Mouse (Mus musculus): ENCODE results near the gene Ncbp3. TPM values are rescaled to one million over a fixed set of nuclear protein-coding genes. Genes with fewer than 3 reads are reported as not detected.
A peak's percentile ranks its signal among the peaks of the same experiment; 100 is the strongest.

Ncbp3 gene
- total and polyA plus RNA-seq, 3 experiments, result 8.4 to 9.3 TPM; not detected in 1

GRCm38 (mm10) chr11:72998771-72999170 is 48.8 kb upstream of the Ncbp3 start, which contains the start of gene P2rx1 (continued):
- TF ChIP-seq USF1 (IDR thresholded peaks at IDR 0.05; ENCODE audit: low read depth, low read length) (no peak), RCOR1 (IDR thresholded peaks at IDR 0.05; ENCODE audit: low read depth, low read length) (no peak), NELFE (IDR thresholded peaks at IDR 0.05; ENCODE audit: low read depth, low read length) (peak; percentile 38; the same call in 1 of the 2 replicates), MAZ (IDR thresholded peaks at IDR 0.05; ENCODE audit: low read depth, low read length) (peak; percentile 74; the same call in 1 of the 2 replicates), TCF12 (IDR thresholded peaks at IDR 0.05; ENCODE audit: low read depth, low read length) (peak; percentile 49)

GRCm38 (mm10) chr11:73001029-73001428 is 46.6 kb upstream of the Ncbp3 start:
- H3K27ac ChIP-seq (ENCODE audit: control insufficient read depth, low read depth, low read length), result no peak overlapping the region
- H3K4me3 ChIP-seq (ENCODE audit: control insufficient read depth in 1 of 2, insufficient read depth in 1 of 2, low read depth in 2 of 2, low read length in 2 of 2), result peak overlapping the region in 1 of 2 experiments; percentile 22; a peak in 1 of 4 replicates
- H3K9ac ChIP-seq (ENCODE audit: control insufficient read depth, low read depth, low read length, poor library complexity, severe bottlenecking), result peak overlapping the region; percentile 51
- H3K27me3 ChIP-seq (ENCODE audit: control insufficient read depth in 1 of 2, insufficient read depth in 2 of 2, low read length in 2 of 2), result no peaks in the 10 kb centered on the region
- H3K4me1 ChIP-seq (ENCODE audit: control insufficient read depth in 1 of 2, insufficient read depth in 2 of 2, low read length in 2 of 2), result peaks cover 13 to 33% of the 10 kb centered on the region in 2 experiments
- TF ChIP-seq E2F4 (IDR thresholded peaks at IDR 0.05; ENCODE audit: borderline replicate concordance, low read depth, low read length) (no peak), TBP (IDR thresholded peaks at IDR 0.05; ENCODE audit: low read depth, low read length) (peak; percentile 38; the same call in 1 of the 2 replicates), MAZ (IDR thresholded peaks at IDR 0.05; ENCODE audit: low read depth, low read length) (no peak), CHD2 (IDR thresholded peaks at IDR 0.05; ENCODE audit: low read length) (no peak), GABPA (IDR thresholded peaks at IDR 0.05; ENCODE audit: low read depth, low read length) (no peak), MXI1 (IDR thresholded peaks at IDR 0.05; ENCODE audit: low read depth, low read length) (no peak), HCFC1 (IDR thresholded peaks at IDR 0.05; ENCODE audit: low read depth, low read length) (no peak), EP300 (IDR thresholded peaks at IDR 0.05; ENCODE audit: low read depth in 1 of 2, low read length in 2 of 2) (0 out of 4 replicates have a peak, but pooled peaks of 1 of the 2 experiments have one; percentile 21), CTCF (IDR thresholded peaks at IDR 0.05 in 2 of 3, conservative IDR thresholded peaks at IDR 0.05 in 1 of 3; ENCODE audit: control insufficient read depth in 1 of 3, insufficient read depth in 1 of 3, low read depth in 2 of 3, low read length in 3 of 3, poor library complexity in 1 of 3, severe bottlenecking in 1 of 3) (peak; percentile 97 to 99 (median 99)), BHLHE40 (IDR thresholded peaks at IDR 0.05; ENCODE audit: borderline replicate concordance, low read depth, low read length) (0 out of 2 replicates have a peak, but pooled peaks have one; percentile 44), TCF12 (IDR thresholded peaks at IDR 0.05; ENCODE audit: low read depth, low read length) (no peak), ELF1 (IDR thresholded peaks at IDR 0.05; ENCODE audit: low read depth, low read length) (no peak), SIN3A (IDR thresholded peaks at IDR 0.05; ENCODE audit: low read length) (peak; percentile 31; the same call in 1 of the 2 replicates), USF2 (IDR thresholded peaks at IDR 0.05; ENCODE audit: borderline replicate concordance in 1 of 2, insufficient read depth in 1 of 2, low read depth in 1 of 2, low read length in 2 of 2) (no peak), NELFE (IDR thresholded peaks at IDR 0.05; ENCODE audit: low read depth, low read length) (no peak), MYC (IDR thresholded peaks at IDR 0.05; ENCODE audit: low read depth, low read length) (no peak), NRF1 (IDR thresholded peaks at IDR 0.05; ENCODE audit: insufficient read depth, low read depth, low read length, poor library complexity, severe bottlenecking) (no peak), ZMIZ1 (IDR thresholded peaks at IDR 0.05; ENCODE audit: low read depth, low read length) (no peak), ZNF384 (IDR thresholded peaks at IDR 0.05; ENCODE audit: low read depth, low read length) (no peak), RAD21 (IDR thresholded peaks at IDR 0.05; ENCODE audit: low read depth, low read length) (no peak; the same call in none of the 2 replicates), ZKSCAN1 (IDR thresholded peaks at IDR 0.05; ENCODE audit: low read depth, low read length) (no peak), JUND (IDR thresholded peaks at IDR 0.05; ENCODE audit: low read depth, low read length) (no peak), UBTF (IDR thresholded peaks at IDR 0.05; ENCODE audit: borderline replicate concordance, insufficient read depth, low read depth, low read length) (0 out of 2 replicates have a peak, but pooled peaks have one; percentile 28), SMC3 (IDR thresholded peaks at IDR 0.05; ENCODE audit: low read depth, low read length) (peak; percentile 99), ETS1 (IDR thresholded peaks at IDR 0.05; ENCODE audit: low read depth, low read length) (no peak), ZC3H11A (IDR thresholded peaks at IDR 0.05; ENCODE audit: low read depth, low read length) (peak; percentile 99)
- peak; percentile 89 for DNase-seq (ENCODE audit: low read depth, low spot score)
- peaks cover 0 to 20% of the 10 kb centered on the region in 2 experiments; a peak in 2 of 4 replicates for H3K36me3 ChIP-seq (ENCODE audit: control insufficient read depth in 1 of 2, insufficient read depth in 2 of 2, low read length in 2 of 2)
- no peaks in the 10 kb centered on the region for H3K79me2 ChIP-seq (ENCODE audit: control insufficient read depth, insufficient read depth, low read length, poor library complexity)
- no peaks in the 10 kb centered on the region for H3K9me3 ChIP-seq (replicated peaks; ENCODE audit: insufficient read depth, low read length)

Measured in MEL (cell line).